Mouse (Mus musculus) heart, embryonic 16.5 days (tissue): ENCODE data around the gene Kmt2c. TPM values are rescaled to one million over a fixed set of nuclear protein-coding genes. Genes with fewer than 3 reads are reported as not detected.

Source experiments
- ATAC-seq: fragments of 200-750 bp; cut with Nextera tagmentation; replicated peaks from 2 replicates; pipeline ENCODE4 v1.8.0; 2017; ENCODE audit warnings: moderate number of reproducible peaks; ENCODE audit not compliant: insufficient read depth, low FRiP score; ENCODE audit errors: extremely low read depth
- H3K27ac ChIP-seq: fragments of 300-500 bp; sonication (generic); 2 replicates; pipeline ENCODE4 v1.5.1; 2014; ENCODE audit warnings: mild to moderate bottlenecking, low read length, control low read depth, moderate library complexity
- H3K27me3 ChIP-seq: fragments of 300-500 bp; sonication (generic); 2 replicates; pipeline ENCODE4 v1.6.1; 2014; ENCODE audit warnings: low read length, mixed read lengths; ENCODE audit not compliant: control insufficient read depth, insufficient read depth
- H3K36me3 ChIP-seq: fragments of 300-500 bp; sonication (generic); 2 replicates; pipeline ENCODE4 v1.6.1; 2014; ENCODE audit not compliant: control insufficient read depth, insufficient read depth
- H3K4me1 ChIP-seq: fragments of 300-500 bp; sonication (generic); 2 replicates; pipeline ENCODE4 v1.6.1; 2014; ENCODE audit warnings: low read length, mixed read lengths; ENCODE audit not compliant: control insufficient read depth, insufficient read depth
- H3K4me2 ChIP-seq: fragments of 300-500 bp; sonication (generic); 2 replicates; pipeline ENCODE4 v1.6.1; 2014; ENCODE audit warnings: low read depth, mild to moderate bottlenecking, control low read depth, low read length
- H3K4me3 ChIP-seq: fragments of 300-500 bp; sonication (generic); 2 replicates; pipeline ENCODE4 v1.5.1; 2014; ENCODE audit warnings: mild to moderate bottlenecking, control low read depth, low read length
- H3K9ac ChIP-seq: fragments of 300-500 bp; sonication (generic); 2 replicates; pipeline ENCODE4 v1.6.1; 2014; ENCODE audit warnings: low read length, control low read depth
- H3K9me3 ChIP-seq: fragments of 300-500 bp; sonication (generic); replicated peaks from 2 replicates; pipeline ENCODE4 v1.6.1; 2016; ENCODE audit warnings: low read length; ENCODE audit not compliant: control insufficient read depth
- WGBS: fragments of 180-500 bp; shearing (Covaris S2); extraction: QIAGEN DNeasy Blood & Tissue Kit; methylation state at CpG from one replicate; pipeline ENCODE4 v1.1.7; 2014; 5-methylcytosine and 5-hydroxymethylcytosine counted together
- polyA plus RNA-seq: library from polyadenylated mRNA; unstranded; fragments of >200 nt; fragmentation: Nextera tagmentation; extraction: Ambion mirVana; gene quantifications from 2 replicates; pipeline ENCODE4 v1.2.1, GENCODE M21; 2015

Gene Kmt2c
- polyA plus RNA-seq, 1 experiment from 2014 or later = 8.1 TPM

- no peak for ATAC-seq
- 0 out of 2 replicates have a peak overlapping the region, but pooled peaks have one; percentile 9 for H3K9ac ChIP-seq
- no peaks in the 10 kb centered on the region for H3K27me3 ChIP-seq
- no peak overlapping the region for H3K4me2 ChIP-seq
- 40% methylated on average over 5 of the region's 5 CpGs for WGBS
- H3K4me1 ChIP-seq = peaks cover 10% of the 10 kb centered on the region
- no peaks in the 10 kb centered on the region for H3K36me3 ChIP-seq
- peaks cover 2% of the 10 kb centered on the region; the same call in 1 of the 2 replicates for H3K9me3 ChIP-seq
- H3K4me3 ChIP-seq = no peak overlapping the region
- no peak overlapping the region for H3K27ac ChIP-seq
Observed at GRCm38 (mm10) chr5:25526116-25526515, 27.5 kb upstream of the Kmt2c start.

DNA sequence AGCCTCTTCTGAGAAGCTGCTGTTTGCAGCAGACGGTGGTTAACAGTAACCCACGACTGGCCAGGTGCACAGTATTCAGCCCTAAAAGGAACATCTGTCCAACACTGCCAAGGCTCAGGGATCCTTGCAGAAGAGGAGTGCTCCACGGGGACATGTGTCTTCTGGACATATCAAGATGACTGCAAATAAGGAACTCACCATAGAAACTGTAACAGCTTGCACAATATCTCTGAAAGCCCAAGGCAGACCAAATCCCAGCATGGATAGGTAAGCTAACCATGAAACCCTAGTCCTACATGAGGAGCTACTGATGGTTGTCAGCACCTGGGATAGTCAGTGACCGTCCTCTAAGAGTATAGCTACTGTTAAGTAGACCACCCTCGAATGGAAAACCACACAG lies 22.9 kb upstream of the Kmt2c start:
- H3K9me3 ChIP-seq = peaks cover 2% of the 10 kb centered on the region; the same call in 1 of the 2 replicates
- H3K4me1 ChIP-seq = no peaks in the 10 kb centered on the region; the same call in 1 of the 2 replicates
- no peaks in the 10 kb centered on the region for H3K27me3 ChIP-seq
- no peaks in the 10 kb centered on the region for H3K36me3 ChIP-seq
- no peak overlapping the region for H3K4me3 ChIP-seq
- no peak overlapping the region for H3K4me2 ChIP-seq
- no peak for ATAC-seq
- WGBS = 69% methylated on average over 5 of the region's 5 CpGs
- H3K9ac ChIP-seq = no peak overlapping the region
- H3K27ac ChIP-seq = no peak overlapping the region

GRCm38 (mm10) chr5:25519820-25520219 lies 21.2 kb upstream of the Kmt2c start:
- Histone ChIP-seq H3K36me3 (no peaks in the 10 kb centered on the region), H3K27ac (no peak overlapping the region), H3K4me2 (no peak overlapping the region), H3K27me3 (no peaks in the 10 kb centered on the region), H3K9ac (no peak overlapping the region), H3K4me3 (no peak overlapping the region), H3K4me1 (no peaks in the 10 kb centered on the region), H3K9me3 (peaks cover 2% of the 10 kb centered on the region; the same call in 1 of the 2 replicates)
- 45% methylated on average over 3 of the region's 3 CpGs for WGBS
- no peak for ATAC-seq

GRCm38 (mm10) chr5:25517550-25517949 lies 19.0 kb upstream of the Kmt2c start:
- no peak overlapping the region for H3K27ac ChIP-seq
- H3K4me1 ChIP-seq = no peaks in the 10 kb centered on the region
- no peak overlapping the region for H3K9ac ChIP-seq
- peaks cover 2% of the 10 kb centered on the region; the same call in 1 of the 2 replicates for H3K9me3 ChIP-seq
- no peak overlapping the region for H3K4me3 ChIP-seq
- H3K36me3 ChIP-seq = no peaks in the 10 kb centered on the region
- H3K4me2 ChIP-seq = no peak overlapping the region
- ATAC-seq = no peak
- WGBS = 85% methylated on average over 5 of the region's 5 CpGs
- H3K27me3 ChIP-seq = no peaks in the 10 kb centered on the region

- 95% methylated on average over 11 of the region's 11 CpGs for WGBS
- no peak overlapping the region for H3K9ac ChIP-seq
- no peak overlapping the region for H3K4me2 ChIP-seq
- no peaks in the 10 kb centered on the region for H3K27me3 ChIP-seq
- no peak for ATAC-seq
- H3K27ac ChIP-seq = no peak overlapping the region
- no peaks in the 10 kb centered on the region for H3K9me3 ChIP-seq
- no peak overlapping the region for H3K4me3 ChIP-seq
- no peaks in the 10 kb centered on the region for H3K36me3 ChIP-seq
- no peaks in the 10 kb centered on the region for H3K4me1 ChIP-seq
Observed at GRCm38 (mm10) chr5:25516301-25516895, 17.8 kb upstream of the Kmt2c start.

- no peaks in the 10 kb centered on the region for H3K4me1 ChIP-seq
- no peak for ATAC-seq
- no peak within 1 kb of the TSS for H3K27ac ChIP-seq
- H3K9ac ChIP-seq = no peak within 1 kb of the TSS
- WGBS = 88% methylated on average over 5 of the region's 5 CpGs
- no peak within 1 kb of the TSS for H3K4me3 ChIP-seq
- no peaks in the 10 kb centered on the region for H3K36me3 ChIP-seq
- H3K9me3 ChIP-seq = no peaks in the 10 kb centered on the region
- no peak within 1 kb of the TSS for H3K4me2 ChIP-seq
- H3K27me3 ChIP-seq = no peaks in the 10 kb centered on the region
Observed at GRCm38 (mm10) chr5:25515767-25516166, 17.2 kb upstream of the Kmt2c start, which contains the start of gene Cct8l1. Gene Cct8l1 (plus strand): TSS chr5:25516067.

- WGBS = 62% methylated on average over 5 of the region's 5 CpGs
- no peak overlapping the region for H3K9ac ChIP-seq
- H3K27ac ChIP-seq = no peak overlapping the region
- H3K4me2 ChIP-seq = no peak overlapping the region
- no peaks in the 10 kb centered on the region for H3K27me3 ChIP-seq
- no peak for ATAC-seq
- no peaks in the 10 kb centered on the region for H3K36me3 ChIP-seq
- no peak overlapping the region for H3K4me3 ChIP-seq
- no peaks in the 10 kb centered on the region for H3K4me1 ChIP-seq
- no peaks in the 10 kb centered on the region for H3K9me3 ChIP-seq
Observed at GRCm38 (mm10) chr5:25506041-25506440, 7.5 kb upstream of the Kmt2c start.

DNA sequence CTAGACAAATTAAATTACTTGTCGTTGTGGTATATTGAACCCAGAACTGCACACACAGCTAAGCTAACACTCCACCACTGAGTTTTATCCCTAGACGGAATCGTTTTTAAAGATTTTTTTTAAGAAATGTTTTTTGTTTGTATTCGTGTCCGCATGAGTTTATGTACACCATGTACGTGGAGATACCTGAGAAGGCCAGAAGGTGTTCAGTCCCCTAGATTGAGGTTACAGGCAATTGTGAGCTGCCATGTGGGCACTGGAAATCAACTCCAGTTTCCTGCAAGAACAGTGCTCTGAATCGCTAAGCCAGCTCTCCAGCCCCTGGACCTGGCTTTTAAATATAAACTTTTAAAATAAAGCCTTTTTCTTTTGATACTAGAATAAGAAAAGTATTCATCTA lies 2.1 kb upstream of the Kmt2c start:
- H3K27ac ChIP-seq = no peak overlapping the region
- H3K27me3 ChIP-seq = no peaks in the 10 kb centered on the region
- 73% methylated on average over 7 of the region's 7 CpGs for WGBS
- no peaks in the 10 kb centered on the region for H3K36me3 ChIP-seq
- peak overlapping the region; percentile 93 for H3K9ac ChIP-seq
- peak overlapping the region; percentile 85 for H3K4me2 ChIP-seq
- no peak overlapping the region; the same call in 1 of the 2 replicates for H3K4me3 ChIP-seq
- H3K4me1 ChIP-seq = peaks cover 9% of the 10 kb centered on the region
- ATAC-seq = no peak
- H3K9me3 ChIP-seq = no peaks in the 10 kb centered on the region

- Histone ChIP-seq H3K36me3 (no peaks in the 10 kb centered on the region), H3K4me2 (peak overlapping the region; percentile 85), H3K27me3 (no peaks in the 10 kb centered on the region), H3K27ac (peak overlapping the region; percentile 100), H3K4me3 (peak overlapping the region; percentile 98), H3K4me1 (peaks cover 9% of the 10 kb centered on the region), H3K9ac (peak overlapping the region; percentile 93), H3K9me3 (no peaks in the 10 kb centered on the region)
- peak; percentile 82 for ATAC-seq
- under 1% methylated on average over 74 of the region's 90 CpGs for WGBS
Observed at GRCm38 (mm10) chr5:25499423-25500398, 1.1 kb upstream of the Kmt2c start.
